Mouse (Mus musculus) embryonic facial prominence, embryonic 11.5 days (tissue): ENCODE data around the gene Pygl. TPM values are rescaled to one million over a fixed set of nuclear protein-coding genes. Genes with fewer than 3 reads are reported as not detected.

Source experiments
- ATAC-seq: fragments of 200-750 bp; cut with Nextera tagmentation; replicated peaks from 2 replicates; pipeline ENCODE4 v1.8.0; 2017; ENCODE audit warnings: low read depth; ENCODE audit not compliant: insufficient number of reproducible peaks, low FRiP score, low TSS enrichment
- DNase-seq: peaks from one replicate; pipeline ENCODE4 v3.0.0-alpha.2; 2015; ENCODE audit warnings: low spot score
- H3K27ac ChIP-seq: fragments of 300-500 bp; sonication (generic); replicated peaks from 2 replicates; pipeline ENCODE4 v1.5.1; 2014; ENCODE audit warnings: mild to moderate bottlenecking, low read depth, low read length, control low read depth
- H3K27me3 ChIP-seq: fragments of 300-500 bp; sonication (generic); 2 replicates; pipeline ENCODE4 v1.6.1; 2014; ENCODE audit warnings: mild to moderate bottlenecking, low read length, moderate library complexity, mixed read lengths; ENCODE audit not compliant: control insufficient read depth, insufficient read depth
- H3K36me3 ChIP-seq: fragments of 300-500 bp; sonication (generic); replicated peaks from 2 replicates; pipeline ENCODE4 v1.6.1; 2014; ENCODE audit warnings: low read depth, mild to moderate bottlenecking, low read length, moderate library complexity, mixed read lengths; ENCODE audit not compliant: control insufficient read depth, insufficient read depth
- H3K4me1 ChIP-seq: fragments of 300-500 bp; sonication (generic); 2 replicates; pipeline ENCODE4 v1.6.1; 2014; ENCODE audit warnings: low read length, mixed read lengths; ENCODE audit not compliant: control insufficient read depth, insufficient read depth
- H3K4me2 ChIP-seq: fragments of 300-500 bp; sonication (generic); 2 replicates; pipeline ENCODE4 v1.6.1; 2014; ENCODE audit warnings: low read depth, mild to moderate bottlenecking, control low read depth, low read length, moderate library complexity
- H3K4me3 ChIP-seq: fragments of 300-500 bp; sonication (generic); 2 replicates; pipeline ENCODE4 v1.5.1; 2014; ENCODE audit warnings: low read depth, low read length, control low read depth
- H3K9ac ChIP-seq: fragments of 300-500 bp; sonication (generic); replicated peaks from 2 replicates; pipeline ENCODE4 v1.6.1; 2014; ENCODE audit warnings: mild to moderate bottlenecking, control low read depth, low read length
- H3K9me3 ChIP-seq: fragments of 300-500 bp; sonication (generic); replicated peaks from 2 replicates; pipeline ENCODE4 v1.6.1; 2016; ENCODE audit warnings: mild to moderate bottlenecking, low read length, inconsistent platforms, mixed read lengths; ENCODE audit not compliant: control insufficient read depth
- WGBS: fragments of 180-500 bp; shearing (Covaris S2); extraction: QIAGEN DNeasy Blood & Tissue Kit; methylation state at CpG from one replicate; pipeline ENCODE4 v1.1.7; 2014; 5-methylcytosine and 5-hydroxymethylcytosine counted together
- polyA plus RNA-seq: library from polyadenylated mRNA; unstranded; fragments of >200 nt; fragmentation: Nextera tagmentation; extraction: Ambion mirVana; gene quantifications from 2 replicates; pipeline ENCODE4 v1.2.1, GENCODE M21; 2014

Pygl gene
- polyA plus RNA-seq, 1 experiment from 2014 or later: 11.2 TPM

- Histone ChIP-seq H3K27me3 (no peaks in the 10 kb centered on the region), H3K27ac (no peak overlapping the region), H3K36me3 (no peaks in the 10 kb centered on the region), H3K9me3 (no peaks in the 10 kb centered on the region), H3K4me1 (no peaks in the 10 kb centered on the region), H3K9ac (no peak overlapping the region), H3K4me3 (no peak overlapping the region), H3K4me2 (no peak overlapping the region)
- ATAC-seq (no peak), DNase-seq (no peak)
- 78% methylated on average over 4 of the region's 4 CpGs for WGBS
Observed at GRCm38 (mm10) chr12:70167950-70168349, 63.3 kb downstream of the Pygl start.

DNA sequence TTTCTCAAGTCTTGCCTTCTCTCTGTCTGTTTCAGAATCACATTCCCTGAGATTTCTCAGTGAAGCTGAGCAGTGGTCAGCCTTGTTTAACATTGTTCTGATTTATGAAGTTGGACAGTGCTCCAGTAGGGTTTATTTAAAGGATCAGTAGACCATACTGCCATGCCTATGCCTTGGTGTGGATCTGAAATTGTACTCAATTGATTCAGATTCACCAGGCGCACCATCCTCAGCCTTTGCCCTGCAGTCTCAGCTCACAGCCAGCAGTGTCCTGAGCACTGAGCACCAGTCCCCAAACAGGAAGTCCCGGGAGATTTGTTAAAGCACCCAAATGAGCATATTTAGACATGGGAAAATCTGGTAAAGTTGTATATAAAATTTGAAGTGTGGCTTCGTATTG is 66.5 kb downstream of the Pygl start:
- Histone ChIP-seq H3K4me1 (no peaks in the 10 kb centered on the region), H3K4me3 (no peak overlapping the region), H3K9ac (no peak overlapping the region), H3K9me3 (no peaks in the 10 kb centered on the region), H3K4me2 (no peak overlapping the region), H3K36me3 (no peaks in the 10 kb centered on the region), H3K27ac (no peak overlapping the region), H3K27me3 (no peaks in the 10 kb centered on the region)
- DNase-seq (no peak), ATAC-seq (no peak)
- 73% methylated on average over 3 of the region's 3 CpGs for WGBS

GRCm38 (mm10) chr12:70161057-70161456 is 70.2 kb downstream of the Pygl start:
- Histone ChIP-seq H3K4me1 (no peaks in the 10 kb centered on the region), H3K9me3 (no peaks in the 10 kb centered on the region), H3K36me3 (no peaks in the 10 kb centered on the region), H3K9ac (no peak overlapping the region), H3K4me3 (no peak overlapping the region), H3K27me3 (no peaks in the 10 kb centered on the region), H3K27ac (no peak overlapping the region), H3K4me2 (no peak overlapping the region)
- no peak for DNase-seq
- 76% methylated on average over 5 of the region's 5 CpGs for WGBS
- ATAC-seq: no peak

DNA sequence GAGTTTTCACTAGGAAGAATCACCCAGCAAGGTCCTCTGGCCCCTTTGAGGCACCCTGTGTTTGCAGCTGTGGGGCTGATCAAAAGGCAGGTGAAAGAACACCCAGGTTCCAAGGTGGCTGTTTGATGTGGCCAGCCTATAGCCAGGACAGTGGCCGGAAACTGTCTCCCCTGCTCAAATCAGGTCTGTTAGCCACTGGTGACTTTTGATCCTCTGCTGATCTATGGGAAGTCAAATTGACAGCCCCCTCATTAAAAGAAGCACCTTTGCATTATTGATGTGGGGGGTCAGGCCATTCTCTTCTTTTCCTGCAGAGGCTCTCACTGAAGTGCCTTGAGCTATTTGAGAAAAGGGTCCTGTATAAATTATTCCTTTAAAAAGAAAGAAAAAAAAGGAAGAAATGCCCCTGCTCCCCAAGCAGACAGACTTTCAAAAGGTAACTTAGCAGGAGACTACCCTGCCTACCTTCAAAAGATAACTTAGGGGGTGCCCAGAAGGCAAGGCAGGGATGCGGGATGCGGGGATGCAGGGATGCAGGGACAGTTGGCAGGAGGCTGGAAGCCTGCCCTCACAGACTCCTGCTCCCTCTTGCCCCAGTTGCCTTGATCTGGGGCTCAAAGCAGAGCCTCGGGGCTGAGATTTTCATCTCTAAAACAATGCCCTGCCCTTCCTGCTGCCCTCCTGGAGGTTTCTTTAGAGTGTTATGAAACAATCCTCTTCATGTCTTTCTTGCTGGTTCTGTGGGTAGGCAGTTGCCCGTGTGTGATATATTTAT is 73.8 kb downstream of the Pygl start:
- Histone ChIP-seq H3K9me3 (no peaks in the 10 kb centered on the region), H3K4me3 (no peak overlapping the region), H3K27ac (no peak overlapping the region), H3K9ac (no peak overlapping the region), H3K4me2 (no peak overlapping the region), H3K36me3 (no peaks in the 10 kb centered on the region), H3K4me1 (no peaks in the 10 kb centered on the region), H3K27me3 (no peaks in the 10 kb centered on the region)
- ATAC-seq (no peak), DNase-seq (no peak)
- 43% methylated on average over 5 of the region's 5 CpGs for WGBS

- H3K36me3 ChIP-seq: no peaks in the 10 kb centered on the region
- H3K4me2 ChIP-seq: no peak overlapping the region
- H3K27me3 ChIP-seq: no peaks in the 10 kb centered on the region
- H3K9me3 ChIP-seq: no peaks in the 10 kb centered on the region
- no peaks in the 10 kb centered on the region for H3K4me1 ChIP-seq
- no peak overlapping the region for H3K27ac ChIP-seq
- no peak overlapping the region for H3K9ac ChIP-seq
- WGBS: 76% methylated on average over 6 of the region's 6 CpGs
- DNase-seq (no peak), ATAC-seq (no peak)
- H3K4me3 ChIP-seq: no peak overlapping the region
Observed at GRCm38 (mm10) chr12:70156222-70156621, 75.1 kb downstream of the Pygl start.

GRCm38 (mm10) chr12:70153842-70154241 is 77.4 kb downstream of the Pygl start, which contains the start of gene Abhd12b:
Gene Abhd12b (plus strand): TSS chr12:70154142.
- ATAC-seq: no peak

GRCm38 (mm10) chr12:70148631-70149265 is 82.5 kb downstream of the Pygl start:
- DNase-seq: no peak
- no peak overlapping the region for H3K27ac ChIP-seq
- no peak overlapping the region for H3K4me3 ChIP-seq
- WGBS: 12% methylated on average over 11 of the region's 11 CpGs
- H3K4me2 ChIP-seq: no peak overlapping the region
- H3K36me3 ChIP-seq: no peaks in the 10 kb centered on the region
- no peaks in the 10 kb centered on the region for H3K9me3 ChIP-seq
- no peak overlapping the region for H3K9ac ChIP-seq
- ATAC-seq: no peak
- H3K4me1 ChIP-seq: no peaks in the 10 kb centered on the region
- H3K27me3 ChIP-seq: no peaks in the 10 kb centered on the region

More at GRCm38 (mm10) chr12:70153842-70154241, 77.4 kb downstream of the Pygl start, which contains the start of gene Abhd12b:
- H3K4me1 ChIP-seq: no peaks in the 10 kb centered on the region
- H3K4me2 ChIP-seq: no peak within 1 kb of the TSS
- 58% methylated on average over 3 of the region's 3 CpGs for WGBS
- DNase-seq: no peak
- no peak within 1 kb of the TSS for H3K9ac ChIP-seq
- no peaks in the 10 kb centered on the region for H3K9me3 ChIP-seq
- H3K36me3 ChIP-seq: no peaks in the 10 kb centered on the region
- no peak within 1 kb of the TSS for H3K27ac ChIP-seq
- no peaks in the 10 kb centered on the region for H3K27me3 ChIP-seq
- H3K4me3 ChIP-seq: no peak within 1 kb of the TSS

- peak overlapping the region; percentile 22; the same call in 1 of the 2 replicates for H3K4me3 ChIP-seq
Observed at GRCm38 (mm10) chr12:70147986-70148630, 83.2 kb downstream of the Pygl start.

More at GRCm38 (mm10) chr12:70147986-70148630, 83.2 kb downstream of the Pygl start:
- Histone ChIP-seq H3K9me3 (no peaks in the 10 kb centered on the region), H3K27ac (no peak overlapping the region), H3K27me3 (no peaks in the 10 kb centered on the region), H3K4me2 (peak overlapping the region; percentile 42), H3K36me3 (no peaks in the 10 kb centered on the region), H3K9ac (peak overlapping the region; percentile 32; the same call in 1 of the 2 replicates), H3K4me1 (no peaks in the 10 kb centered on the region)
- ATAC-seq (peak; percentile 30; the same call in 1 of the 2 replicates), DNase-seq (peak; percentile 60)
- WGBS: 6% methylated on average over 13 of the region's 13 CpGs
